Mouse (Mus musculus): ENCODE data around the gene Loxl4. TPM values are rescaled to one million over a fixed set of nuclear protein-coding genes. Genes with fewer than 3 reads are reported as not detected.

Gene Loxl4
- total and polyA plus RNA-seq, 3 experiments: 0.19 TPM; not detected in 2

DNA sequence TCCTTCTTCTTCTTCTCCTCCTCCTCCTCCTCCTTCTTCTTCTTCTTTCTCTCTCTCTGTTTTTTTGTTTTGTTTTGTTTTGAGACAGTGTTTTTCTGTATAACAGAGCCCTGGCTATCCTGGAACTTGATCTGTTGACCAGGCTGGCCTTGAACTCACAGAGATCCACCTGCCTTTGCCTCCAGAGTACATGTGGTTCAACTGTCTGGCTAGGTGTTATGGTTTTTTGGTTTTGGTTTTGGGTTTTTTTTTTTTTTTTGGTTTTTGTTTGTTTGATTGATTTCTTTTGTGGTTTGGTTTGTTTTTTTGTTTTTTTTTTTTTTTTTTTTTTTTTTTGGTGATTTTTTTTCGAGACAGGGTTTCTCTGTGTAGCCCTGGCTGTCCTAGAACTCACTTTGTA is 35.8 kb downstream of the Loxl4 start:
- TF ChIP-seq NRF1 (IDR thresholded peaks at IDR 0.05; ENCODE audit: low read depth, low read length): no peak
- no peak for TF ChIP-seq EP300 (IDR thresholded peaks at IDR 0.05; ENCODE audit: low read length)
- TF ChIP-seq SIN3A (IDR thresholded peaks at IDR 0.05; ENCODE audit: low read length): no peak
- no peak for TF ChIP-seq JUND (conservative IDR thresholded peaks at IDR 0.05; ENCODE audit: low read depth, low read length)
- no peak for TF ChIP-seq MAZ (IDR thresholded peaks at IDR 0.05; ENCODE audit: low read depth, low read length)
- TF ChIP-seq ZMIZ1 (IDR thresholded peaks at IDR 0.05; ENCODE audit: low read depth, low read length): no peak
- no peak for TF ChIP-seq USF1 (IDR thresholded peaks at IDR 0.05; ENCODE audit: low read depth, low read length)
- H3K36me3 ChIP-seq (replicated peaks in 1 of 2; ENCODE audit: control insufficient read depth in 1 of 2, insufficient read depth in 1 of 2, low read length in 1 of 2): peaks cover 3 to 11% of the 10 kb centered on the region in 2 experiments
- H3K9me3 ChIP-seq (replicated peaks; ENCODE audit: low read length): no peaks in the 10 kb centered on the region
- in situ Hi-C loops (cut with MboI; ENCODE audit: low pct_ligation_motif_present, low pct_unique_long_range_greater_than_20kb, low sequenced_read_pairs) (no loop called here), dilution Hi-C loops (cut with MboI; ENCODE audit: extremely low pct_ligation_motif_present, extremely low pct_unique_long_range_greater_than_20kb, low sequenced_read_pairs) (no loop called here)
- no peak overlapping the region for H3K27ac ChIP-seq (ENCODE audit: insufficient read depth, low read depth)
- no peak overlapping the region for H3K4me2 ChIP-seq (ENCODE audit: insufficient read depth, low read depth, poor library complexity, severe bottlenecking)
- H3K9ac ChIP-seq (ENCODE audit: insufficient read depth, low read depth): no peak overlapping the region
- no peaks in the 10 kb centered on the region for H3K27me3 ChIP-seq (replicated peaks)
- H3K79me2 ChIP-seq (replicated peaks; ENCODE audit: control insufficient read depth, extremely low read depth, insufficient read depth, poor library complexity, severe bottlenecking): no peaks in the 10 kb centered on the region
- no peaks in the 10 kb centered on the region for H3K4me1 ChIP-seq (ENCODE audit: control insufficient read depth in 1 of 2, insufficient read depth in 2 of 2)
- no peak for DNase-seq (ENCODE audit: extremely low read depth)
- H3K4me3 ChIP-seq (replicated peaks in 1 of 3; ENCODE audit: low read depth in 2 of 3, low read length in 2 of 3, poor library complexity in 1 of 3): no peak overlapping the region

DNA sequence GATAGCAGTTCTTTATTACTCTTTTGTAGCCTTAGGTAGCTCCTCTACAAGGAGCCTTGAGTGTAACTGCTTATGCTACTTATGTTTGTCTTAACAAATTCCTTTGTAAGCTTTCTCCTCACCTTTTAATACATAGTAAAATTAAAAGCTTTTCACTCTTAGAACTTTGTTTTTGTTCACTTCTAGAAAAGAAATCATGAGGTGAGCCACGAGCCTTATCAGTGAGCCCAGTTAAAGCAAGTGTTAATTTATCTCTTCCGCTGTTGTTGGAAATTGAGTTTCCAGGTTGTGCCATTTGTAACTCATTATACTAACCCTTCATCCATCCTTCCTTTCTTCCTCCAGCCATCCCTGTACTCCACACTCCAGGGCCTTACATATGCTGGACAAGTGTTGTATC is 37.3 kb downstream of the Loxl4 start:
- no peak overlapping the region for H3K4me3 ChIP-seq (replicated peaks in 1 of 3; ENCODE audit: low read depth in 2 of 3, low read length in 2 of 3, poor library complexity in 1 of 3)
- H3K79me2 ChIP-seq (replicated peaks; ENCODE audit: control insufficient read depth, extremely low read depth, insufficient read depth, poor library complexity, severe bottlenecking): no peaks in the 10 kb centered on the region
- no peak overlapping the region for H3K9ac ChIP-seq (ENCODE audit: insufficient read depth, low read depth)
- peaks cover 0 to 5% of the 10 kb centered on the region in 2 experiments; a peak in 2 of 4 replicates for H3K4me1 ChIP-seq (ENCODE audit: control insufficient read depth in 1 of 2, insufficient read depth in 2 of 2)
- no peak for DNase-seq (ENCODE audit: extremely low read depth)
- no peaks in the 10 kb centered on the region for H3K9me3 ChIP-seq (replicated peaks; ENCODE audit: low read length)
- H3K27me3 ChIP-seq (replicated peaks): no peaks in the 10 kb centered on the region
- H3K36me3 ChIP-seq (replicated peaks in 1 of 2; ENCODE audit: control insufficient read depth in 1 of 2, insufficient read depth in 1 of 2, low read length in 1 of 2): peaks cover 0 to 14% of the 10 kb centered on the region in 2 experiments
- no peak for TF ChIP-seq MAX (IDR thresholded peaks at IDR 0.05; ENCODE audit: low read length)
- no peak for TF ChIP-seq RCOR1 (conservative IDR thresholded peaks at IDR 0.05; ENCODE audit: low read depth, low read length)
- TF ChIP-seq HCFC1 (IDR thresholded peaks at IDR 0.05; ENCODE audit: low read depth, low read length): no peak
- no peak for TF ChIP-seq JUND (conservative IDR thresholded peaks at IDR 0.05; ENCODE audit: low read depth, low read length)
- no peak for TF ChIP-seq KAT2A (IDR thresholded peaks at IDR 0.05; ENCODE audit: insufficient replicate concordance, low read length)
- no peak for TF ChIP-seq ZMIZ1 (IDR thresholded peaks at IDR 0.05; ENCODE audit: low read depth, low read length)
- TF ChIP-seq SIN3A (IDR thresholded peaks at IDR 0.05; ENCODE audit: low read length): no peak
- TF ChIP-seq SMC3 (IDR thresholded peaks at IDR 0.05; ENCODE audit: low read depth, low read length): no peak
- TF ChIP-seq IRF4 (IDR thresholded peaks at IDR 0.05; ENCODE audit: low read depth, low read length): no peak
- TF ChIP-seq POLR2A (IDR thresholded peaks at IDR 0.05; ENCODE audit: low read depth, low read length): no peak
- H3K4me2 ChIP-seq (ENCODE audit: insufficient read depth, low read depth, poor library complexity, severe bottlenecking): no peak overlapping the region
- no peak overlapping the region for H3K27ac ChIP-seq (ENCODE audit: insufficient read depth, low read depth)
- in situ Hi-C loops (cut with MboI; ENCODE audit: low pct_ligation_motif_present, low pct_unique_long_range_greater_than_20kb, low sequenced_read_pairs) (no loop called here), dilution Hi-C loops (cut with MboI; ENCODE audit: extremely low pct_ligation_motif_present, extremely low pct_unique_long_range_greater_than_20kb, low sequenced_read_pairs) (no loop called here)

- H3K4me1 ChIP-seq (ENCODE audit: control insufficient read depth in 1 of 2, insufficient read depth in 2 of 2): peaks cover 0 to 10% of the 10 kb centered on the region in 2 experiments; a peak in 2 of 4 replicates
- H3K4me3 ChIP-seq (replicated peaks in 1 of 3; ENCODE audit: low read depth in 2 of 3, low read length in 2 of 3, poor library complexity in 1 of 3): no peak overlapping the region
- H3K36me3 ChIP-seq (replicated peaks in 1 of 2; ENCODE audit: control insufficient read depth in 1 of 2, insufficient read depth in 1 of 2, low read length in 1 of 2): peaks cover 0 to 23% of the 10 kb centered on the region in 2 experiments
- peaks cover 3% of the 10 kb centered on the region; the same call in 1 of the 2 replicates for H3K79me2 ChIP-seq (replicated peaks; ENCODE audit: control insufficient read depth, extremely low read depth, insufficient read depth, poor library complexity, severe bottlenecking)
- no peak overlapping the region for H3K9ac ChIP-seq (ENCODE audit: insufficient read depth, low read depth)
- H3K27me3 ChIP-seq (replicated peaks): no peaks in the 10 kb centered on the region
- no peak overlapping the region for H3K4me2 ChIP-seq (ENCODE audit: insufficient read depth, low read depth, poor library complexity, severe bottlenecking)
- no peak for DNase-seq (ENCODE audit: extremely low read depth)
- dilution Hi-C loops (cut with MboI; ENCODE audit: extremely low pct_ligation_motif_present, extremely low pct_unique_long_range_greater_than_20kb, low sequenced_read_pairs): no loop called here
- no peak overlapping the region for H3K27ac ChIP-seq (ENCODE audit: insufficient read depth, low read depth)
- TF ChIP-seq USF1 (IDR thresholded peaks at IDR 0.05; ENCODE audit: low read depth, low read length) (no peak), SMC3 (IDR thresholded peaks at IDR 0.05; ENCODE audit: low read depth, low read length) (no peak), BHLHE40 (IDR thresholded peaks at IDR 0.05; ENCODE audit: low read depth, low read length) (no peak), MAZ (IDR thresholded peaks at IDR 0.05; ENCODE audit: low read depth, low read length) (no peak), ZNF384 (IDR thresholded peaks at IDR 0.05; ENCODE audit: low read depth, low read length) (no peak), JUN (IDR thresholded peaks at IDR 0.05; ENCODE audit: insufficient read depth, low read depth, low read length) (no peak), ELF1 (IDR thresholded peaks at IDR 0.05; ENCODE audit: low read depth, low read length) (no peak)
- no peaks in the 10 kb centered on the region for H3K9me3 ChIP-seq (replicated peaks; ENCODE audit: low read length)
- in situ Hi-C loops (cut with MboI; ENCODE audit: low pct_ligation_motif_present, low pct_unique_long_range_greater_than_20kb, low sequenced_read_pairs): no loop called here
These were observed 41.3 kb downstream of the Loxl4 start for GRCm38 (mm10) chr19:42571291-42571690.
